Mouse (Mus musculus): ENCODE results near the gene Grsf1.

DNA sequence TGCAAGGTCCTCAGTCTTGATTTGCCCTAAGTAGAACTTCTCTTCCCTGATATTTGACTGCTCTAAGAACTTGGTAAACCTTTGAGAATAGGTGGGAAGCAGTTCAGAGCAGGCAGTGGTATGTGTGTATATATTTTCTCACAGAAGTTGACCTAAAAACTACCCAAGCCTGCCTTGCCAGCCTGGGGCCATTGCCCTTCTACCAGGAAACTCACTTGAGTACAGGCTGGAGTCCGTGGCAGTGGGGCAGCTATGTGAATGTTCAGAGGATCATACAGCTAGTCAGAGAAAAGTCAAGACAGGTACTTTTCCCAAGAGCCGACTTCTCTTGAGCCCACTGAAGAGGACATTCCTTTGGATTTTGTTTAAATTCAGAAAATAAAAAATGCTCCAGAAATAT lies 31.1 kb downstream of the Grsf1 start:
- TF ChIP-seq GATA1 (IDR thresholded peaks at IDR 0.05; ENCODE audit: borderline replicate concordance, low read length), result no peak
- no peak for TF ChIP-seq FLI1 (IDR thresholded peaks at IDR 0.05; ENCODE audit: low read length)

Data from megakaryocyte, embryonic 14.5 days (primary cell).